11 mouse cellular contexts compared by ENCODE assay signal in genomic region chr17:74186197-74186596, GRCm38 (mm10).
A peak's percentile ranks its signal among the peaks of the same experiment; 100 is the strongest.
DNase-seq lines count a peak whose midpoint lies in the region; ATAC-seq lines count a peak whose summit lies in the region.
"Had no signal": no experiment of that assay in that cellular context is flagged by ENCODE, and none has a peak within 500 bp of the region (broad histone marks: within the 10 kb centered on the region; RNA-seq: fewer than 3 reads in every experiment).

No protein-coding gene starts in this region.

- H3K4me1 ChIP-seq in hindbrain, embryonic 16.5 days (ENCODE audit: control insufficient read depth, insufficient read depth, low read depth, low read length) = no peaks in the 10 kb centered on the region
- no peaks in the 10 kb centered on the region for H3K4me1 ChIP-seq in hindbrain, embryonic 10.5 days (replicated peaks)
- H3K4me1 ChIP-seq: liver, embryonic 15.5 days had no signal

- H3K9ac ChIP-seq in hindbrain, embryonic 16.5 days (ENCODE audit: low read depth, low read length) = no peak overlapping the region
- H3K9ac ChIP-seq: liver, embryonic 15.5 days had no signal

- DNase-seq in hindbrain, embryonic 10.5 days (ENCODE audit: low spot score) = no peak
- peak; percentile 42 for DNase-seq in spleen, postnatal 36 days (ENCODE audit: low spot score in 2 of 2)
- DNase-seq in spleen, postnatal 14 days (ENCODE audit: low spot score in 2 of 2) = no peak
- DNase-seq in kidney, postnatal 4 days = peak; percentile 28 to 35
- DNase-seq in splenic B cell, adult 2 months (ENCODE audit: low read depth, low spot score) = peak; percentile 54
- no peak for DNase-seq in layer of hippocampus, adult 9-10 months (ENCODE audit: low spot score)
- DNase-seq in frontal cortex, postnatal 36 days (ENCODE audit: low spot score in 2 of 2) = no peak
- DNase-seq: embryo, embryonic 11 days; heart, postnatal 36 days had no signal

- no peak overlapping the region for H3K4me3 ChIP-seq in hindbrain, embryonic 16.5 days (ENCODE audit: low read length)
- H3K4me3 ChIP-seq in hindbrain, embryonic 10.5 days = no peak overlapping the region
- H3K4me3 ChIP-seq: liver, embryonic 15.5 days had no signal

- no peak overlapping the region for H3K27ac ChIP-seq in hindbrain, embryonic 16.5 days (ENCODE audit: low read depth, low read length)
- no peak overlapping the region for H3K27ac ChIP-seq in hindbrain, embryonic 10.5 days
- H3K27ac ChIP-seq: liver, embryonic 15.5 days had no signal

- no peaks in the 10 kb centered on the region for H3K9me3 ChIP-seq in hindbrain, embryonic 16.5 days (ENCODE audit: control insufficient read depth, low read length)
- H3K9me3 ChIP-seq in hindbrain, embryonic 10.5 days = no peaks in the 10 kb centered on the region
- H3K9me3 ChIP-seq: liver, embryonic 15.5 days had no signal

- no peaks in the 10 kb centered on the region for H3K36me3 ChIP-seq in hindbrain, embryonic 16.5 days (ENCODE audit: control insufficient read depth, insufficient read depth, low read length)
- H3K36me3 ChIP-seq in hindbrain, embryonic 10.5 days = peaks cover 10% of the 10 kb centered on the region; the same call in 1 of the 2 replicates
- 0 out of 2 replicates have a peak, but pooled peaks cover 1% of the 10 kb centered on the region for H3K36me3 ChIP-seq in splenic B cell, adult 2 months (ENCODE audit: control insufficient read depth, insufficient read depth, low read length, poor library complexity, severe bottlenecking)

- peak; percentile 56; the same call in 1 of the 2 replicates for ATAC-seq in hindbrain, embryonic 16.5 days

- H3K4me2 ChIP-seq in hindbrain, embryonic 16.5 days (ENCODE audit: low read length) = no peak overlapping the region
- H3K4me2 ChIP-seq: liver, embryonic 15.5 days had no signal

- H3K27me3 ChIP-seq in hindbrain, embryonic 16.5 days (replicated peaks; ENCODE audit: control insufficient read depth, insufficient read depth, low read length) = no peaks in the 10 kb centered on the region
- H3K27me3 ChIP-seq in hindbrain, embryonic 10.5 days (ENCODE audit: insufficient read depth, poor library complexity, severe bottlenecking) = no peaks in the 10 kb centered on the region
- H3K27me3 ChIP-seq in splenic B cell, adult 2 months (ENCODE audit: control insufficient read depth, insufficient read depth, low read length, poor library complexity, severe bottlenecking) = no peaks in the 10 kb centered on the region
- H3K27me3 ChIP-seq: liver, embryonic 15.5 days had no signal

- WGBS in hindbrain, embryonic 16.5 days = 57% methylated on average over 5 of the region's 5 CpGs
- 89% methylated on average over 5 of the region's 5 CpGs for WGBS in hindbrain, embryonic 10.5 days

Comparison
In these comparisons a context has a peak if more than half of its experiments do, and no peak if none do; other contexts are left out.
1. DNase-seq: peak in spleen, postnatal 36 days (2 of 2), kidney, postnatal 4 days (2 of 2) and splenic B cell, adult 2 months (single experiment); none in hindbrain, embryonic 10.5 days (single experiment), spleen, postnatal 14 days (0 of 2), layer of hippocampus, adult 9-10 months (single experiment) and frontal cortex, postnatal 36 days (0 of 2).